Mouse (Mus musculus): ENCODE results near the gene Nme2. TPM values are rescaled to one million over a fixed set of nuclear protein-coding genes. Genes with fewer than 3 reads are reported as not detected.

Gene Nme2
- polyA plus RNA-seq, 1 experiment from 2014 or later = 130 TPM

DNA sequence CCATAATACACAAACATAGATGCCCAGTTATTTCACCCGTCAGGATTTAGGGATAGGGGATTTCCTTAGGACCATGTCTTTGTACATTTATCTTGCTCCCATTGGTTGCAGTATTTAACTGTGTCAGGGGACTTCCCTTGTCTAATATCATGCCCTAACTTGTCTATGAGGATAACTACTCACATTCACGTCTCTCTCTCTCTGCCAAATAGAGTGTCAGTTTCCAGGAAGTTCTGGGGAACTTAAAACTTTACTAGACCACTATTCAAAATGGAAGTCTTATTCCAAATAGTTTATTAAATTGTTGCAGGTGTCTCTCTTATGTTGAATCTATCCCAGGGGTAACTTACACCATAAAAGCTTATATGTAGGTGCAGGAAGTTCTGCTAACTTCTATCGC lies 44.5 kb downstream of the Nme2 start:
- H3K36me3 ChIP-seq (ENCODE audit: control insufficient read depth, insufficient read depth, low read length) = peaks cover 38% of the 10 kb centered on the region
- no peak for ATAC-seq

DNA sequence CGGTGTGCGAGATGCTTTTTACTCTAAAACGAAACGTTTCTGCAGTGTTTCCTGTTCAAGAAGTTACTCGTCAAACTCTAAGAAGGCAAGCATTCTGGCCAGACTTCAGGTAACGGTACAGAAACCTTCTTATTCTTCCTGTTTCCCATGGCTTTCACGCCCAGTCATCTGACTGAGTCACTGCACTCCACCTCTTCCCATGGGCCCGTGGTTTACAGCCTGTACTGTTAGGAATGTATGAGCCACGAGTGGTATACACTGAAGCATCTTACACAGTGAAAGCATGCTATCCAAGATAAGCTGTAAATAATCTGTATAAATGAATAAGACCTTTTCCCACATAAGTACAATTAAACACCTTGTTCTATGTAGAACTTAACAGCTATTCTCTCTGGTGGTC lies 47.2 kb downstream of the Nme2 start:
- Histone ChIP-seq H3K4me1 (ENCODE audit: control insufficient read depth, insufficient read depth, low read depth, low read length) (no peaks in the 10 kb centered on the region), H3K36me3 (ENCODE audit: control insufficient read depth, insufficient read depth, low read length) (peaks cover 33% of the 10 kb centered on the region), H3K9me3 (ENCODE audit: control insufficient read depth, low read length) (no peaks in the 10 kb centered on the region), H3K27ac (ENCODE audit: low read depth, low read length) (no peak overlapping the region), H3K4me3 (ENCODE audit: low read length) (no peak overlapping the region), H3K9ac (ENCODE audit: low read depth, low read length) (no peak overlapping the region), H3K4me2 (ENCODE audit: low read length) (no peak overlapping the region), H3K27me3 (replicated peaks; ENCODE audit: control insufficient read depth, insufficient read depth, low read length) (no peaks in the 10 kb centered on the region)
- WGBS = 94% methylated on average over 9 of the region's 9 CpGs
- ATAC-seq = no peak

More for the DNA sequence above, 44.5 kb downstream of the Nme2 start:
- no peak overlapping the region for H3K9ac ChIP-seq (ENCODE audit: low read depth, low read length)
- no peak overlapping the region for H3K4me3 ChIP-seq (ENCODE audit: low read length)
- no peak overlapping the region for H3K27ac ChIP-seq (ENCODE audit: low read depth, low read length)
- no peak overlapping the region for H3K4me2 ChIP-seq (ENCODE audit: low read length)
- H3K4me1 ChIP-seq (ENCODE audit: control insufficient read depth, insufficient read depth, low read depth, low read length) = no peaks in the 10 kb centered on the region
- H3K27me3 ChIP-seq (replicated peaks; ENCODE audit: control insufficient read depth, insufficient read depth, low read length) = no peaks in the 10 kb centered on the region
- no peaks in the 10 kb centered on the region for H3K9me3 ChIP-seq (ENCODE audit: control insufficient read depth, low read length)
- WGBS = 89% methylated on average over 3 of the region's 3 CpGs

DNA sequence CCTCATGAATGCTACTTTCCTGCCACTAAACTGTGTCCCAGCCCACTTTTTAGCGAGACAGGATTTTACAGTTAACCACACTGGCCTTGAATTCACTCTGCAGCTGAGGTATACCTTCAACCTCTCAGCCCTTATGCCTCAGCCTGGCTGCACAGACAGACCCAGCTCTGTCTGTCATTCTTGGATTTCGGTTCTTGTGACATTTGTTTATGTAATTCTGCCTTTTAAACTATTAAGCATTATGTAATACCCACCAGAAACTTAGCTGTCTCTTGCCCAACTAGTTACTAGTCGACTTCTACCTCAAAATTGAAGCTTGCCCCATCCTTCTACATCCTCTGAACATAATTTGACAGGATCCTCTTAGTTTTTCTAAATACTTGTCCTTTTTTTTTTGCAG lies 48.2 kb downstream of the Nme2 start:
- Histone ChIP-seq H3K27me3 (replicated peaks; ENCODE audit: control insufficient read depth, insufficient read depth, low read length) (no peaks in the 10 kb centered on the region), H3K36me3 (ENCODE audit: control insufficient read depth, insufficient read depth, low read length) (peaks cover 30% of the 10 kb centered on the region), H3K4me1 (ENCODE audit: control insufficient read depth, insufficient read depth, low read depth, low read length) (no peaks in the 10 kb centered on the region), H3K27ac (ENCODE audit: low read depth, low read length) (no peak overlapping the region), H3K4me2 (ENCODE audit: low read length) (no peak overlapping the region), H3K4me3 (ENCODE audit: low read length) (no peak overlapping the region), H3K9me3 (ENCODE audit: control insufficient read depth, low read length) (no peaks in the 10 kb centered on the region), H3K9ac (ENCODE audit: low read depth, low read length) (no peak overlapping the region)
- ATAC-seq = no peak
- WGBS = 87% methylated on average over 3 of the region's 3 CpGs

DNA sequence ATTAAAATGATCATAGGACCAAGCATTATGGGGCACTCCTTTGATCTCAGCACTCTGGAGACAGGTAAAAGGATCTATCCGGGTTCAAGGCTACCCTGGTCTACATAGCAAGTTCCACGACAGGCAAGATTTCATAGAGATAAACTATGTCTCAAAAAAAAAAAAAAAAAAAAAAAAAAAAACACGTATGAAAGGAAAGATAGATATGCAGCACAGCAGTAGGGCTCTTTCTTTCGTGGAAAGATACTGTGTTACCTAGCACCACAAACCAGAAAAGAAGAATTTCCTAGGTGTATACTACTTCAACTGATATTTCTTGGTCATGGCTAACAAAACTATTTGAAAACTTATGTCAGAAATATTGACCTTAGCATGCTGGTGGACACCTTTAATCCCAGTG lies 49.2 kb downstream of the Nme2 start:
- H3K9me3 ChIP-seq (ENCODE audit: control insufficient read depth, low read length) = no peaks in the 10 kb centered on the region
- no peak overlapping the region for H3K4me3 ChIP-seq (ENCODE audit: low read length)
- H3K4me1 ChIP-seq (ENCODE audit: control insufficient read depth, insufficient read depth, low read depth, low read length) = no peaks in the 10 kb centered on the region
- no peak overlapping the region for H3K4me2 ChIP-seq (ENCODE audit: low read length)
- H3K27me3 ChIP-seq (replicated peaks; ENCODE audit: control insufficient read depth, insufficient read depth, low read length) = no peaks in the 10 kb centered on the region
- ATAC-seq = no peak
- no peak overlapping the region for H3K27ac ChIP-seq (ENCODE audit: low read depth, low read length)
- WGBS = 91% methylated on average over 4 of the region's 4 CpGs
- peaks cover 30% of the 10 kb centered on the region for H3K36me3 ChIP-seq (ENCODE audit: control insufficient read depth, insufficient read depth, low read length)
- H3K9ac ChIP-seq (ENCODE audit: low read depth, low read length) = no peak overlapping the region

Other genes with a start within 250 kb of the Nme2 start
- gene Utp18, start 70.5 kb downstream of the Nme2 start, polyA plus RNA-seq (2015; fragmentation: Nextera tagmentation; extraction: Ambion mirVana) = 25.5 and 26.0 TPM in 2 replicates
- 18.0 and 19.0 TPM in 2 replicates for gene Mbtd1, start 70.4 kb downstream of the Nme2 start, polyA plus RNA-seq (2015; fragmentation: Nextera tagmentation; extraction: Ambion mirVana)
- gene Gm20390, start 12.0 kb upstream of the Nme2 start, polyA plus RNA-seq (2015; fragmentation: Nextera tagmentation; extraction: Ambion mirVana) = 367 and 368 TPM in 2 replicates
- gene Nme1, start 12.3 kb upstream of the Nme2 start, polyA plus RNA-seq (2015; fragmentation: Nextera tagmentation; extraction: Ambion mirVana) = 372 and 387 TPM in 2 replicates
- 68.9 and 71.8 TPM in 2 replicates for gene Spag9, start 39.8 kb upstream of the Nme2 start, polyA plus RNA-seq (2015; fragmentation: Nextera tagmentation; extraction: Ambion mirVana)